Mouse (Mus musculus) adrenal gland, adult 18-20 months (tissue): ENCODE measurements around the gene Dnah3. TPM values are rescaled to one million over a fixed set of nuclear protein-coding genes. Genes with fewer than 3 reads are reported as not detected.

Experiments
- DNase-seq, 2 experiments: peaks; one replicate each; pipeline ENCODE4 v3.0.0; 2021 to 2022; ENCODE audit warnings: low spot score in 2 of 2
- total RNA-seq, 2 experiments: library from RNA; stranded (reverse); gene quantifications; 1 replicate in 1 of 2; 2 replicates in 1 of 2; pipeline ENCODE4 v1.2.3; 2021

The Dnah3 gene
- total RNA-seq, 2 experiments from 2014 or later: 0.03 to 0.26 TPM

DNA sequence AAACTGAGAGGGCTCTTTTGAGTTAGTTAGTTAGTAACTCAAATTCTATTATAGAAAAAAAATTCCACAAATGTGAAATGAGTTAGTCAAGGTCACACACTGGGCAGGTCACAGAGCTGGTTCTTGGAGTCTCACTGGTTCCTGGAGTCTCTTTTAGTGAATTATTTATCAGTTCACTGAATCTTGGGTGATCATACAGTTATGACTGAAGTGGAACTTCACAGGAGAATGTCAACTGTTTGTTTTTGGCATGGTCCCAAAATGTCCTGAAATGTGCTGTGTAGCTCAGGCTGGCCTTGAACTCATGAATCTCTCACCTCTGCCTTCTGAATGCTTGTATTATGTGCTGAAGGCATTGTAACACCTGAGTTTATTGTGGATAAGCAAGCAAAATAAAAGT, 137.7 kb downstream of the Dnah3 start:
- no peak for DNase-seq

- no peak for DNase-seq
These were observed 141.0 kb downstream of the Dnah3 start for GRCm38 (mm10) chr7:119954047-119954446.

GRCm38 (mm10) chr7:119941569-119941968, 153.5 kb downstream of the Dnah3 start:
- DNase-seq: peak; percentile 59 to 69

DNA sequence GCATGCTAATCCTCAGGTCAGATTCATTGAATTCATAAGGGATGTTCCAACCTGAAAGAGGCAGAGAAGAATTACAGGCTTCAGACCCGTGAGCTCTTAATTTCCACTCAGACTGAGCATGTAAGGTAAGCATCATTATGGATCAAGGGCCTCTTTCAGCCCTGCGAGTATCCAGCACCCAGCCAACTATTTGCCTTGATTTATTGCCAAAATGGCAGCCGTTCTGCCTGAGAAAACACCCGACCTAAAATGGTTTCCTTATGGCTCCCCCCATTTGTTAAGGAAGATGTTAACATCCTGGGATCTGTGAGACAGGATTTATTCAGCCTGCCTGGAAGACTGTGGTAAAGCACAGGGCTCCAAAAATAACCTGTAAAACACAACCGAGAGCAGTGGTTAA, 158.0 kb downstream of the Dnah3 start:
- no peak for DNase-seq

DNA sequence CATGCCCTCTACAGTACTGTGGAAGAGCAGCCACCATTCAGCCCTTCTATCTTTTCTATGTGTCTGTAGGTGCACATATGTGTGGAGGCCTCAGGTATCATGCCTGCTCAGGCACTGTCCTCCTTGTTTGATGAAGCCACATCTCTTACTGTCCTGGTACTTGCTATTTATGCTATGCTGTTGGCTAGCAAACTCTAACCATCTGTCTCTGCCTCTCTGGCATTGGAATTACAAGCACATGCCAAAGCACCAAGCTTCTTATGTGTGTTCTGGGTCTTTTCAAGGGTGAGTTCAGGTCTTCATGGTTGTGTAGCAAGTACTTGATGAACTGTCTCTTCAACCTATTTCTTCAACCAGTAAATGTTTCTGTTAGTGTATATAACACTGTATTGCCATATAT, 158.8 kb downstream of the Dnah3 start:
- DNase-seq: no peak

- no peak for DNase-seq
These were observed 166.2 kb downstream of the Dnah3 start for GRCm38 (mm10) chr7:119928783-119929440.

DNA sequence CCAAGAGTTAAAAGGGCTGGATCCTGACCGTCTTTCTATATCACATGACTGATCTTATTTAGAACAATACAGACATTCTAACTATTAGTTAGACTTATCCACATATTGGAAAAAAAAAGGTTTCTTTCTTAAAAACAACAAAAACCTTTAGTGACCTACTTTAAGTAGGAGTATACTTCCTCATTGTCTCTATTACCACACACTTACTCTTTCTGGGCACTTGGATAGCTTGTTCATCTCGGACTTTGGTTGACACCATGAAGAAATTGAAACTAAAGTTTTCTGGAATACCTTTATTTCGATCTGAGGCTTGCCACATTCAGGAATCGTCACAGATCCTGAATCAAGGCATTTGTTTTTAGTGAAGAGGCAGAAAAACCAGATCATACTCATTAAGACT, 174.0 kb downstream of the Dnah3 start:
- DNase-seq: no peak

DNA sequence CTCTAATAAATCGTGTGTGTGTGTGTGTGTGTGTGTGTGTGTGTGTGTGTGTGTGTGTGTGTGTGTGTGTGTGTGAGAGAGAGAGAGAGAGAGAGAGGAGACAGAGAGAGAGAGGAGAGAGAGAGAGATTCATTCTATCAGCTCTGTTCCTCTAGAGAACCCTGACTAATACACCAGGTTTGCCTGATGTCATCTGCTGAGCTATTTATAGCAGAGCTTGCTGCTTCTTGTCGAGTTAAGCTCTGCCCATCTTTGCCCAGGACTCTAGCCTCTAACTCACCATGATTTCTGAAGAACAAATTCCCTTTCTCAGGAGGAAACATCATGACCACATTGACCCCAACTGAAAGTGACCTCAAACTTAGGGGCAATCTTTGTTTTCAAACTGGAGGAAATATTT, 174.6 kb downstream of the Dnah3 start:
- DNase-seq: no peak

DNA sequence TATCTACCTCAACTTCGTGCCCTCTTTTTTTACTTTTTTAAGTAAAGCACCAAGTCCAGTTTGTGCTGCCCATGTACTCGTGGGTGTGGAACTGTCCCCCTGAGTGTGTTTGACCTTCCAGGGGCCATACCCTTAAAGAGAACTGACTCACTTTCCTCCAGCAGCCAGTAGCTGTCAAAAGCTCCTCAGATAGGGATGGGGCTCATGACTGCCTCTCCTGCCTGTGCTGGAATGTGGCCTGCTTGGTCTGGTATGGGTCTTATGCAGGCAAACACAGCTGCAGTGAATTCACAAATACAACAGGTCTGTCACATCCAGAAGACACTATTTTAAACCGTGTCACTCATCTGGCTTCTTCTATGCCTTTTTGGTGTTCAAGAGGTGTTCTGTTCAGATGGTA, 183.4 kb downstream of the Dnah3 start:
- DNase-seq: no peak

DNA sequence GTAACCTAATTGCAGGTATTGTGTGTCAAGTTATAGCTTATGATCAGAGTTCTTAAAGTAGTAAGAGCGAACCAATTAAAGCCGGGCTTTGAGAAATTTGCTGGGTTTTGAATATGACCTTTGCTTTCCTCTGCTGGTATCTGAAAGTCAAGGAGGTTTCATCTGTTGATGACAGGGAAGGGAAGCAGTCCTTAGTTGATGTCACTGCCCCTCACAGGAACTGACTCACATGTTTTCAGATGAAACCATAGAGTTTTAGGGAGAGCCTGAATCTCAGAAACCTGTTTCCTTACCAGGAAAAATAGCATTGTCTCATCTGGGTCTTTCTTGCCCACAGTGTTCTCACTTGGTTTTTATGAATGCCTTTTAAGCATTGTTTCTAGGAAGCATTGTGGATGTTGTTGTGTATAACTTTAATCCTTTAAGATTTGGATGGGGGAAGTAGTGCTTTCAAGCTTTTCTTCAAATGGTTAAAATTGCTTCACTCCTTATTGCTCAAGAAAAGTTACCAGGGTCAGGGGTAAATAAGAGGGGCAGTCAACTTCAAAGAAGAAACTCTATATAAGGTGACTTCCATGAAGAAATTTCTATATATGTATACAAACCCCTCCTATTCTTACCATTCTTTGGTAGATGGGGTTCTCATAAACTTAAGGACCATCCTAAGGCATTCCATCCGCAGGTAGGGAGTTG, 188.4 kb downstream of the Dnah3 start:
- DNase-seq: no peak

DNA sequence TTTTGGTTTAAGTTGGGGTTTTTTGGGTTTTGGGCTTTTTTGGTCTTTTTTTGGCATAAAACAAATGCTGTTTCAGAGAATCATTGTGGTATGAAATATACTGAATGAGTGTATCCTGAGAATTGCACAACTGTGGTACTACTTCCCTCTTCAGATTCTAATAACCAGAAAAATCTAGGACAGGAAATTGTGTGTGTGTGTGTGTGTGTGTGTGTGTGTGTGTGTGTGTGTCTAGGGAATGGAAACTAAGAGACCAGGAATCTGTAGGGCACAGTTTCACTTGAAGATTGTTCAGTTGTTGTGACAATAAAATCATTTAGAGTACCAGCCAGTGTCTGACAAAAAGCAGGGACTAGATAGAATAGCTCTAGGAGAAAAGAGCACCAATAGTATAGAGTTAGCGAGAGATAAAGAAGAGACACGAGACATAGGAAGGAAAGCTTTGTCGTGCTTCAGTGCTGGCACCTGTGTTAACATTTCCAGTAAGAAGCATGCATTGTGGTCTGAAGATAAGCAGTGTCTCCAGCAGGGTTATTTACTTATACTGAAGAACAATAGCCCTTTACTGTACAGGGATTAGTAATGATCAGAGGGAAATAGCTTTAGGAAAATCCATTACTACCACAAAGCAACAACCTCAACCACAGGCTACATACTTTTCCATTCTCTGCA, 195.6 kb downstream of the Dnah3 start:
- DNase-seq: no peak

GRCm38 (mm10) chr7:119898247-119898856, 196.7 kb downstream of the Dnah3 start:
- DNase-seq: no peak

- DNase-seq: no peak
These were observed 197.5 kb downstream of the Dnah3 start for GRCm38 (mm10) chr7:119897521-119898109.

GRCm38 (mm10) chr7:119895639-119896512, 199.2 kb downstream of the Dnah3 start, which contains the start of the genes Lyrm1 and Dcun1d3:
Gene Lyrm1 (plus strand): TSS chr7:119895861.
Gene Dcun1d3 (minus strand): TSS chr7:119896298.
- DNase-seq: peak; percentile 94 to 96

DNA sequence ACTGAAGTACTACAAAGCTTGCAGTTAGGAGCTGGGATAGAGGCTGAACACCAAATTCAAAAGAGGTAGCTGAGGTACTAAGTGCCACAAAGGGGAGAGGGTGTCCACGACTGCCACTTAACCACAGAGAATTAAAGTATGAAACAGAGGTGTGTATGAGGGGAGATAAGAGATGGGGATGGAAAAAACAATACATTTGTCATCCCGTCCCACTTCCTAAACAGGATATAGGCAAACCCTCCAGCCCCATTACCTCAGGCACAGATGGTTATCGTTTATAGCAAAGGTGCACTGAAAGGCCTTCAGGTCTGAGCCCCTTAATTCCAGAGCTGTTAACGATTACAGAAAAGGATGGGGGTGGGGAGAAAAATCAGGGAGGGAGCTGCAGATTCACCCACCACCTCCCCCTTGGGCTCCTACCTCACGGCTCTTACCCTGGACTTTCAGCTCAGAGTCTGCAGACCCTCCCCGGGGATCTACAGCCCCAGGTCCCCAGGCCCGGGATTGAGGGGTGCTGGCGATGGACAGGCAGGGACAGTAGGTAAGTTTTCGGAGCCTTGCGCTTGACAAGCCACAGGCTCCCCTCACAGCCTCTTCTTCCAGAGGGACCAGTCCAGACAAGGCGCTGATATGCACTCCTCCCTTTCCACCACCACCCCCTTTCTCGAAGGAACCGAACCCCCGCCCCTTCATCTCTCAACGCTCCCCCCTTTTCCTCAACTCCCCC, 200.1 kb downstream of the Dnah3 start:
- DNase-seq: peak; percentile 25 to 40

GRCm38 (mm10) chr7:119892742-119893141, 202.3 kb downstream of the Dnah3 start:
- no peak for DNase-seq

GRCm38 (mm10) chr7:119892198-119892597, 202.9 kb downstream of the Dnah3 start:
- no peak for DNase-seq

DNA sequence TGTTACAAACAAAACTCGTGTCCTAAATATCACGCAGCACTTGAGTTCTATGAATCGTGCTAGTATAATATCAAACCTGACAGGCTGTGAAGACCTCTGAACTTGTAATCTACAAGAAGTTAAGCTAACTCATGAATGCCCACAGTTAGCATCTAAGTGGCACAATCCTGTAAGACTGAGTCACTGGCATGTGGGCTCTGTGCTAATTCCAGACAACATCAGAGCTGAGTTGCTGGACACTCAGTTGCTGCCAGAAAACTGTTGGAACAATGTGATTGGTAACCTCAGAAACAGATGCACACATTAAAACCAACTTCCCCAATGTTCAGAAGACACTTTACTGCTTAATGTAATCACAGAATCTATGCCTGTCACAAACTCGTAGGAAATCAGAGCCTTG, 207.2 kb downstream of the Dnah3 start:
- DNase-seq: no peak

GRCm38 (mm10) chr7:119881229-119881628, 213.9 kb downstream of the Dnah3 start:
- no peak for DNase-seq

GRCm38 (mm10) chr7:119880345-119880744, 214.7 kb downstream of the Dnah3 start:
- DNase-seq: no peak
